Mouse (Mus musculus) splenic B cell, adult 2 months (primary cell): ENCODE results near the gene B3galt1.

Source experiments
- DNase-seq: peaks from one replicate; pipeline ENCODE4 v3.0.0-alpha.2; 2011; ENCODE audit warnings: low read depth, low spot score
- H3K27me3 ChIP-seq: 2 replicates; pipeline ENCODE4 v1.6.1; 2012; ENCODE audit warnings: mild to moderate bottlenecking, low read length, moderate library complexity, mixed read lengths; ENCODE audit not compliant: control insufficient read depth, poor library complexity, insufficient read depth, severe bottlenecking
- H3K36me3 ChIP-seq: 2 replicates; pipeline ENCODE4 v1.6.1; 2012; ENCODE audit warnings: mild to moderate bottlenecking, low read length, moderate library complexity, mixed read lengths; ENCODE audit not compliant: control insufficient read depth, poor library complexity, insufficient read depth, severe bottlenecking

Gene B3galt1

GRCm38 (mm10) chr2:67822360-67822759, 256.7 kb downstream of the B3galt1 start:
- no peaks in the 10 kb centered on the region for H3K27me3 ChIP-seq
- no peak for DNase-seq
- H3K36me3 ChIP-seq: no peaks in the 10 kb centered on the region

GRCm38 (mm10) chr2:67827697-67828096, 262.0 kb downstream of the B3galt1 start:
- DNase-seq: no peak
- Histone ChIP-seq H3K27me3 (no peaks in the 10 kb centered on the region), H3K36me3 (no peaks in the 10 kb centered on the region)

- Histone ChIP-seq H3K36me3 (no peaks in the 10 kb centered on the region), H3K27me3 (no peaks in the 10 kb centered on the region)
- DNase-seq: no peak
These were observed 263.6 kb downstream of the B3galt1 start for GRCm38 (mm10) chr2:67829055-67829915.

GRCm38 (mm10) chr2:67847806-67848205, 282.1 kb downstream of the B3galt1 start:
- Histone ChIP-seq H3K27me3 (no peaks in the 10 kb centered on the region), H3K36me3 (no peaks in the 10 kb centered on the region; the same call in 1 of the 2 replicates)
- no peak for DNase-seq

GRCm38 (mm10) chr2:67850725-67851124, 285.1 kb downstream of the B3galt1 start:
- Histone ChIP-seq H3K27me3 (no peaks in the 10 kb centered on the region), H3K36me3 (no peaks in the 10 kb centered on the region; the same call in 1 of the 2 replicates)
- DNase-seq: no peak

- no peak for DNase-seq
- Histone ChIP-seq H3K27me3 (no peaks in the 10 kb centered on the region), H3K36me3 (no peaks in the 10 kb centered on the region; the same call in 1 of the 2 replicates)
These were observed 292.7 kb downstream of the B3galt1 start for GRCm38 (mm10) chr2:67858340-67858739.

GRCm38 (mm10) chr2:67859004-67859403, 293.3 kb downstream of the B3galt1 start:
- no peak for DNase-seq
- no peaks in the 10 kb centered on the region for H3K27me3 ChIP-seq
- no peaks in the 10 kb centered on the region; the same call in 1 of the 2 replicates for H3K36me3 ChIP-seq

- H3K36me3 ChIP-seq: no peaks in the 10 kb centered on the region
- no peaks in the 10 kb centered on the region for H3K27me3 ChIP-seq
- DNase-seq: no peak
These were observed 307.7 kb downstream of the B3galt1 start for GRCm38 (mm10) chr2:67873368-67873767.

GRCm38 (mm10) chr2:67879836-67880235, 314.2 kb downstream of the B3galt1 start:
- no peaks in the 10 kb centered on the region for H3K27me3 ChIP-seq
- no peak for DNase-seq
- no peaks in the 10 kb centered on the region for H3K36me3 ChIP-seq

GRCm38 (mm10) chr2:67881713-67882281, 316.1 kb downstream of the B3galt1 start:
- Histone ChIP-seq H3K36me3 (no peaks in the 10 kb centered on the region), H3K27me3 (no peaks in the 10 kb centered on the region)
- DNase-seq: no peak

GRCm38 (mm10) chr2:67897956-67898689, 332.5 kb downstream of the B3galt1 start:
- no peaks in the 10 kb centered on the region for H3K36me3 ChIP-seq
- DNase-seq: no peak
- no peaks in the 10 kb centered on the region for H3K27me3 ChIP-seq

GRCm38 (mm10) chr2:67901574-67901973, 335.9 kb downstream of the B3galt1 start:
- Histone ChIP-seq H3K36me3 (no peaks in the 10 kb centered on the region), H3K27me3 (no peaks in the 10 kb centered on the region)
- no peak for DNase-seq

- no peaks in the 10 kb centered on the region for H3K27me3 ChIP-seq
- no peak for DNase-seq
These were observed 337.1 kb downstream of the B3galt1 start for GRCm38 (mm10) chr2:67902651-67903292.

GRCm38 (mm10) chr2:67903769-67904168, 338.1 kb downstream of the B3galt1 start:
- DNase-seq: no peak
- H3K36me3 ChIP-seq: no peaks in the 10 kb centered on the region

More at GRCm38 (mm10) chr2:67902651-67903292, 337.1 kb downstream of the B3galt1 start:
- H3K36me3 ChIP-seq: no peaks in the 10 kb centered on the region

More at GRCm38 (mm10) chr2:67903769-67904168, 338.1 kb downstream of the B3galt1 start:
- H3K27me3 ChIP-seq: no peaks in the 10 kb centered on the region
